Mouse (Mus musculus): ENCODE data around the gene Gm30191. TPM values are rescaled to one million over a fixed set of nuclear protein-coding genes. Genes with fewer than 3 reads are reported as not detected.

Gm30191 gene
- polyA plus RNA-seq, 1 experiment from 2014 or later: 0.74 TPM

- no peak for ATAC-seq (ENCODE audit: low FRiP score)
- Histone ChIP-seq H3K4me1 (replicated peaks) (no peaks in the 10 kb centered on the region), H3K27ac (no peak overlapping the region), H3K4me2 (no peak overlapping the region), H3K27me3 (no peaks in the 10 kb centered on the region), H3K9me3 (no peaks in the 10 kb centered on the region), H3K36me3 (peaks cover 25% of the 10 kb centered on the region), H3K9ac (no peak overlapping the region; the same call in 1 of the 2 replicates), H3K4me3 (no peak overlapping the region)
- WGBS: 40% methylated on average over 12 of the region's 13 CpGs
These were observed 26.1 kb downstream of the Gm30191 start for GRCm38 (mm10) chr4:134272731-134273416.

GRCm38 (mm10) chr4:134273417-134274345 lies 26.9 kb downstream of the Gm30191 start:
- peak overlapping the region; percentile 35; the same call in 1 of the 2 replicates for H3K9ac ChIP-seq
- 7% methylated on average over 14 of the region's 14 CpGs for WGBS
- peaks cover 31% of the 10 kb centered on the region for H3K36me3 ChIP-seq
- no peaks in the 10 kb centered on the region for H3K9me3 ChIP-seq
- no peak overlapping the region for H3K27ac ChIP-seq
- ATAC-seq (ENCODE audit: low FRiP score): no peak
- no peaks in the 10 kb centered on the region for H3K27me3 ChIP-seq
- H3K4me3 ChIP-seq: no peak overlapping the region
- H3K4me1 ChIP-seq (replicated peaks): no peaks in the 10 kb centered on the region
- H3K4me2 ChIP-seq: no peak overlapping the region

- WGBS: 96% methylated on average over 2 of the region's 2 CpGs
These were observed 38.2 kb downstream of the Gm30191 start for GRCm38 (mm10) chr4:134284942-134285341.

GRCm38 (mm10) chr4:134286226-134287167 lies 39.8 kb downstream of the Gm30191 start:
- whole genome bisulfite sequencing: 3% methylated on average over 59 of the region's 59 CpGs
- ATAC-seq (ENCODE audit: low FRiP score): peak; percentile 67

More at GRCm38 (mm10) chr4:134284942-134285341, 38.2 kb downstream of the Gm30191 start:
- no peak overlapping the region for H3K9ac ChIP-seq
- peaks cover 47% of the 10 kb centered on the region for H3K36me3 ChIP-seq
- no peak overlapping the region for H3K4me3 ChIP-seq
- no peaks in the 10 kb centered on the region for H3K9me3 ChIP-seq
- no peak overlapping the region for H3K27ac ChIP-seq
- ATAC-seq (ENCODE audit: low FRiP score): no peak
- H3K27me3 ChIP-seq: no peaks in the 10 kb centered on the region
- H3K4me1 ChIP-seq (replicated peaks): peaks cover 25% of the 10 kb centered on the region
- H3K4me2 ChIP-seq: no peak overlapping the region

GRCm38 (mm10) chr4:134287168-134287564 lies 40.4 kb downstream of the Gm30191 start:
- no peaks in the 10 kb centered on the region for H3K27me3 ChIP-seq
- H3K27ac ChIP-seq: peak overlapping the region; percentile 100
- no peaks in the 10 kb centered on the region for H3K9me3 ChIP-seq
- H3K4me2 ChIP-seq: peak overlapping the region; percentile 94
- peak overlapping the region; percentile 93 for H3K9ac ChIP-seq
- peaks cover 25% of the 10 kb centered on the region for H3K4me1 ChIP-seq (replicated peaks)
- peaks cover 27% of the 10 kb centered on the region for H3K36me3 ChIP-seq
- H3K4me3 ChIP-seq: peak overlapping the region; percentile 99
- peak; percentile 97 for ATAC-seq (ENCODE audit: low FRiP score)
- under 1% methylated on average over 35 of the region's 59 CpGs for WGBS

More at GRCm38 (mm10) chr4:134286226-134287167, 39.8 kb downstream of the Gm30191 start:
- Histone ChIP-seq H3K9me3 (no peaks in the 10 kb centered on the region), H3K36me3 (peaks cover 33% of the 10 kb centered on the region), H3K27ac (peak overlapping the region; percentile 100), H3K4me1 (replicated peaks) (peaks cover 25% of the 10 kb centered on the region), H3K4me2 (peak overlapping the region; percentile 94), H3K9ac (peak overlapping the region; percentile 93), H3K27me3 (no peaks in the 10 kb centered on the region), H3K4me3 (peak overlapping the region; percentile 99)

DNA sequence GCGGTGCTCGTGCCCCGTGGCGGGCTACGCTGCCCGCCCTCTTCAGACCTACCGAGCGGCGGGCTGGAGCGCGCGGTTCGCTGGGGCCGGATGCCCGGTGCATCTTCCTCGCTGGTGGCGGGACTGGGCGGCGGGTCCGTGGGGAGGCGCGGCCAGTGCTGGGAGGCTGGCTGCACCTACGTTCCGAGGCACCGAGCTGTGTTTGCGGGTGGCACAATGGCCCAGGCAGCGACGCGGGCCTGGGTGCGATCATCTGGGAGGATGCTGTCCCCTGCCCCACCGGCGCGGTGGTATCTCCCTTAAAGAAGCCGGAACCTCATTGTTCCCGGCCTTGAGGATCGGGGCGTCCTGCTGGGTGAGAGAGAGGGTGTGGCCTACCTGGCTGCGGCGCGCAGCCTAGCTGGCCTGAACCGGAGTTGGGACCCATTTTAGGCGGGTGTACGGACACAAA lies 40.9 kb downstream of the Gm30191 start, which contains the start of gene Pdik1l:
Gene Pdik1l (minus strand): TSS at position 321 of the 451 bp plus-strand sequence.
- H3K9ac ChIP-seq: peak within 1 kb of the TSS; percentile 93
- peaks cover 25% of the 10 kb centered on the region for H3K4me1 ChIP-seq (replicated peaks)
- peak within 1 kb of the TSS; percentile 100 for H3K27ac ChIP-seq
- peak within 1 kb of the TSS; percentile 94 for H3K4me2 ChIP-seq
- H3K27me3 ChIP-seq: 0 out of 2 replicates have a peak, but pooled peaks cover 4% of the 10 kb centered on the region
- peak; percentile 89 for ATAC-seq (ENCODE audit: low FRiP score)
- H3K4me3 ChIP-seq: peak within 1 kb of the TSS; percentile 99
- H3K36me3 ChIP-seq: peaks cover 23% of the 10 kb centered on the region
- WGBS: 0% methylated on average over 42 of the region's 43 CpGs
- H3K9me3 ChIP-seq: no peaks in the 10 kb centered on the region

GRCm38 (mm10) chr4:134288397-134289256 lies 41.9 kb downstream of the Gm30191 start:
- Histone ChIP-seq H3K4me3 (peak overlapping the region; percentile 99), H3K9me3 (no peaks in the 10 kb centered on the region), H3K4me2 (peak overlapping the region; percentile 77), H3K27ac (peak overlapping the region; percentile 100), H3K36me3 (peaks cover 13% of the 10 kb centered on the region), H3K4me1 (replicated peaks) (peaks cover 25% of the 10 kb centered on the region), H3K9ac (peak overlapping the region; percentile 93), H3K27me3 (peaks cover 14% of the 10 kb centered on the region; the same call in 1 of the 2 replicates)
- WGBS: 47% methylated on average over 11 of the region's 11 CpGs
- no peak for ATAC-seq (ENCODE audit: low FRiP score)

GRCm38 (mm10) chr4:134292067-134292466 lies 45.3 kb downstream of the Gm30191 start:
- H3K9ac ChIP-seq: no peak overlapping the region
- H3K27ac ChIP-seq: no peak overlapping the region
- H3K27me3 ChIP-seq: peaks cover 18% of the 10 kb centered on the region; the same call in 1 of the 2 replicates
- no peak overlapping the region for H3K4me3 ChIP-seq
- no peak for ATAC-seq (ENCODE audit: low FRiP score)
- H3K9me3 ChIP-seq: 0 out of 2 replicates have a peak, but pooled peaks cover 3% of the 10 kb centered on the region
- no peaks in the 10 kb centered on the region for H3K36me3 ChIP-seq
- no peak overlapping the region for H3K4me2 ChIP-seq
- H3K4me1 ChIP-seq (replicated peaks): peaks cover 13% of the 10 kb centered on the region
- WGBS: 24% methylated on average over 7 of the region's 7 CpGs

- 0 out of 2 replicates have a peak, but pooled peaks cover 3% of the 10 kb centered on the region for H3K9me3 ChIP-seq
- ATAC-seq (ENCODE audit: low FRiP score): no peak
- H3K4me2 ChIP-seq: no peak overlapping the region
- no peak overlapping the region for H3K4me3 ChIP-seq
- H3K4me1 ChIP-seq (replicated peaks): peaks cover 10% of the 10 kb centered on the region
- H3K27me3 ChIP-seq: peaks cover 18% of the 10 kb centered on the region; the same call in 1 of the 2 replicates
- H3K36me3 ChIP-seq: no peaks in the 10 kb centered on the region
- H3K27ac ChIP-seq: no peak overlapping the region
- no peak overlapping the region for H3K9ac ChIP-seq
- WGBS: 71% methylated on average over 18 of the region's 18 CpGs
These were observed 46.4 kb downstream of the Gm30191 start for GRCm38 (mm10) chr4:134293061-134293691.

DNA sequence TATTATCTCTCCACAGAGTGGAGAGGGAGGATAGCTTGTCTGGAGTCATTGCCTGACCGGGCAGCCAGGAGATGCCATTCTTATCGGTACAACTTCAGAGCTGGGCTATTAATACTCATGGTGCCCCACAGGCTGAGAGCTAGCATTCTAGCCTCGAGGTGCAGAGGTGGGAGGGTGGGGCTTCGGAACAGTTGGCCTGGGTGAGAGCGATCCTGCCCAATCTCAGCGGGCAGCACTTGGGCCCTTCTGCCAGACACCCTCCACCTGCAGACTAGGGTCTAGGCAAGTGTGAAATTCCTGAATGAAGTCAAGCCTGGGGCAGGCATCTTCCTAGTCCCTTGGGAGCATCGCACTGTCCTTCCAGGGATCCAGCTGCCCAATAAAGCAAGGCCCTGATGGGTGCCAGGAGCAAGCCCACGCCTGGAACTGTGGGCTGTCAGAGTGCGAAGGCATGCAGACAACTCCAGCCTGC lies 47.0 kb downstream of the Gm30191 start:
- Histone ChIP-seq H3K4me1 (replicated peaks) (peaks cover 5% of the 10 kb centered on the region), H3K27me3 (peaks cover 18% of the 10 kb centered on the region; the same call in 1 of the 2 replicates), H3K9me3 (0 out of 2 replicates have a peak, but pooled peaks cover 3% of the 10 kb centered on the region), H3K9ac (peak overlapping the region; percentile 46; the same call in 1 of the 2 replicates), H3K36me3 (no peaks in the 10 kb centered on the region), H3K27ac (no peak overlapping the region), H3K4me2 (no peak overlapping the region), H3K4me3 (no peak overlapping the region)
- 75% methylated on average over 9 of the region's 9 CpGs for WGBS
- no peak for ATAC-seq (ENCODE audit: low FRiP score)

Data from hindbrain, embryonic 13.5 days (tissue).